Mouse (Mus musculus) thymus, postnatal 25 days (tissue): ENCODE data around the gene Plekhm3.
A peak's percentile ranks its signal among the peaks of the same experiment; 100 is the strongest.

Source experiments
- DNase-seq: peaks from one replicate; pipeline ENCODE4 v3.0.0; 2022

Plekhm3 gene

DNA sequence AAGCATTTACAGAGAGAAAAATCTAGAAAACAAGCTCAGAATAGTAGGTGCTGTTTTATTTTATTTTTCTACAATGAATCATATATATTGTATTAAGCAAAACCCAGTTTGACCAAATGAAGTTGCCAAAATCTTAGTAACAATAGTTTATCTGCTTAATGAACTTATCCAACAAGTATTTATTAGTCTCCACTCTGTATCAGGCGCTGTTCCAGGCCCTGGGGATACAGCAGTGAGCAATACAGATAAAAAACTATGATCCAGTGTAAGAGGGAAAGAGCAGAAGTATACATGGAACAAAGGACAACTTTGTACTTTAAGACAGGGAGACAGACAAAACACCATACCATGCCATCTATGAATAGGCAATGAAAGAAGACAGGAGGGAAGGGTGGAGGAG is 81.5 kb downstream of the Plekhm3 start:
- DNase-seq: no peak

DNA sequence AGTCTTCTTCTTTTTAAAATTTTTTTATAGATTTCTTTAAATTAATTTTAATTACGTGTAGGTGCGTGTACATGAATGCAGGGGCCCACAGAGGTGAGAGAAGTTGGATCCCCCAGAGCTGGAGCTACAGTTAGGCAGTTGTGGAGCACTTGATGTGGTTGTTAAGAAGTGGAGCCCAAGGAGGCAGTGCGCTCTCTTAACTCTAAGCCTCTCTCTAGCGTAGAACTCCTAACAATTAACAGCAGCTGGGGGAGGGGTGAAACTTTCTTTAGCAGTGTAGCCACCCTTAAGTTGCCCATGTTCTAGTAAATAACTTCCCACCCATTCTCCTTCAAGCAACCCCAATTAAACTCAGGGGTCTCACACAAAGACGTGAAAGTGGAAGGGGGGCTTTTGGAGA is 84.7 kb downstream of the Plekhm3 start:
- DNase-seq: peak; percentile 43

DNA sequence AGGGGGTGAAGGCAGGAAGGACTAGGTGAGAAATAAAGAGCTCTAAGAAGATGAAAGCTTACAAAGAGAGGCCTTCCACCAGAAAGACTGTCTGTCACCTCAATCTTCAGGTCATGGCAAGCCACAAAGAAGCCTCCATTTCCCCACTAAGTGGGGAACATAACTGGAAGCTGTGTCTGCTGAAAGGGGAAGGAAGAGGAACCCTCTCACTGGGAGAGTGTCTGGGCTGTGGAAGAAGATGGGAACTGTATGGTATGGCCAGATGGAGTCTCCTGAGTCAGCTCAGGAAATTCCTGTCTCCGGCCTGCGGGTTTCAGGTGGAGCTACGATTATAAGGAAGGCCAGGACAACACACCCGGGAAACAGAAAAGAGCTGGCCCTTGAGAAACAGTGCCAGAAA is 88.9 kb downstream of the Plekhm3 start:
- no peak for DNase-seq

DNA sequence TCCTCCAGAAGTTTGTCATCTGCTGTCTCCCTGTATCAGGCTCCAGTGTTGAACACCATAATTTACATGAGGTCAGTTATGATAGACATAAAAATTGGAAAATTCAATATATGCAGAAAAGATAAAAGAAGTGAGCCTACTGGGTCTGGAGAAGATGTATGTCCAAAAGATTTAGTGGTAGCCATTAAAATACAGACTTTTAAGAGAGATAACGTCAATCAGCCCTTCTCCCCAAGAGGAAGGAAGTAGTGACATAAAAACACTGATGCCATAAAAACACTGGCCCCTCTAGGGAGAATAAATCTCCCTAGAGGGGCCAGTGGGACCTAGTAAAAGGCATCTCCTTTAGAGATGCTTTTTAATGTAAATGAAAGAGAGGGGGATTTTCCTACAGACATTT is 90.5 kb downstream of the Plekhm3 start:
- DNase-seq: no peak

DNA sequence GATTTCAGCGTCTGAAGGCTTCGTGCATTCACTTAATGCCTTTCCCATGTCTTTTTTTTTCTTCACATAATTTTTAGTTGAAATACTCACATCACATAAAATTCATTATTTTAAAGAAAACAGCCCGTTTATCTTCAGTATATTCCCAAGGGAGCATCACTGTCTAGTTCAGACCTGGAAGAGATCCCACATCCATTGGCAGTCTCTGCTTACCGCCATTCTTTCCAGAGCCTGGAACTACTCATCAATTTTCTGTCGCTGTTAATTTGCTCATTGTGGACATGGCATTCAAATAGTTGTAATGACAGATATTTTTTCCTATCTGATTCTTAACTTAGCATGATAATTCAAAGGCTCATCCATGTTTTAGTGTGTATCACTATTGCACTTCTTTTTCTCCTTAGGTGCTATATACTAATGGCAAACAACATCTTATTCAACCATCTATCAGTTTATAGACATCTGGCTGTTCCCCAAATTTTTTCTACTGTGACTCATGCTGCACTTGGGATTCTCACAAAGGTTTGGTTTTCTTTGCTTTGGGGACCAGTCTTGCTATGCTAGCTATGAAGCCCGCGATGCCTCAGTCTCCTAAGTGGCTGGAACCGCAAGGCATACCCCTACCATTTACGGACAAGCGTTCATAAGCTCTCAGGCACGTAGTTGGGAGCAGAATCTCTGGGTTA is 96.2 kb downstream of the Plekhm3 start:
- no peak for DNase-seq

DNA sequence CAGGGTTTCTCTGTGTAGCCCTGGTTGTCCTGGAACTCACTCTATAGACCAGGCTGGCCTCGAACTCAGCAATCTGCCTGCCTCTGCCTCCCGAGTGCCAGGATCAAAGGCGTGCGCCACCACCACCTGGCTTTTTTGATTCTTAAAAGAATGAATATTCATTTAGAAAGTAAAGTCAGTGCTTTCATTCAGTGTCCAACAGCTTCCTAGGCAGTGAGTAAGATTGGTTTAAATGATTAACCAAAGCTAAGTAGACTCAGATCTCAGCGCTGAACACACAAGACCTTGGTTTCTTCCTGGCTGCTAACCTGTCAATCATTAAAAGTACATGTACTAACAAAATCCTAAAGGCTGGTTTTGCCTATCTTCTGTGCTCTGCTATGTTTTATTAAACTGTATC is 96.8 kb downstream of the Plekhm3 start:
- DNase-seq: no peak

DNA sequence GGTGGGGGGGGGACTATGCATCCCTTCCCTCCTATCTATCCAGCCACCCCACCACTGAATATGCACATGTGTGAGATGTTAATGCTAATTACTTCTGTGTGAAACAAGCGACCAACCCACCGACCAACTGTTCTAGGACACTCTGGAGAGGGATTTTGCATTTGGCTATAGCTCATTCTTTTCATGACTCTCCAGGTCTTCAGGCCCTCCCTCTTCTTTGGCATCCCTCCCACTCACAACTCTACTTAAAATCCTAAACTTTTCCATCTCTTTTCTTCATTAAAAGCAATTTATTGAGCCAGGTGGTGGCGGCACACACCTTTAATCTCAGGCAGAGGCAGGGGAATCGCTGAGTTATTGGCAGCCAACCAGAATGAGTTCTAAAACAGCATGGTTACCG is 101.8 kb downstream of the Plekhm3 start:
- DNase-seq: no peak

DNA sequence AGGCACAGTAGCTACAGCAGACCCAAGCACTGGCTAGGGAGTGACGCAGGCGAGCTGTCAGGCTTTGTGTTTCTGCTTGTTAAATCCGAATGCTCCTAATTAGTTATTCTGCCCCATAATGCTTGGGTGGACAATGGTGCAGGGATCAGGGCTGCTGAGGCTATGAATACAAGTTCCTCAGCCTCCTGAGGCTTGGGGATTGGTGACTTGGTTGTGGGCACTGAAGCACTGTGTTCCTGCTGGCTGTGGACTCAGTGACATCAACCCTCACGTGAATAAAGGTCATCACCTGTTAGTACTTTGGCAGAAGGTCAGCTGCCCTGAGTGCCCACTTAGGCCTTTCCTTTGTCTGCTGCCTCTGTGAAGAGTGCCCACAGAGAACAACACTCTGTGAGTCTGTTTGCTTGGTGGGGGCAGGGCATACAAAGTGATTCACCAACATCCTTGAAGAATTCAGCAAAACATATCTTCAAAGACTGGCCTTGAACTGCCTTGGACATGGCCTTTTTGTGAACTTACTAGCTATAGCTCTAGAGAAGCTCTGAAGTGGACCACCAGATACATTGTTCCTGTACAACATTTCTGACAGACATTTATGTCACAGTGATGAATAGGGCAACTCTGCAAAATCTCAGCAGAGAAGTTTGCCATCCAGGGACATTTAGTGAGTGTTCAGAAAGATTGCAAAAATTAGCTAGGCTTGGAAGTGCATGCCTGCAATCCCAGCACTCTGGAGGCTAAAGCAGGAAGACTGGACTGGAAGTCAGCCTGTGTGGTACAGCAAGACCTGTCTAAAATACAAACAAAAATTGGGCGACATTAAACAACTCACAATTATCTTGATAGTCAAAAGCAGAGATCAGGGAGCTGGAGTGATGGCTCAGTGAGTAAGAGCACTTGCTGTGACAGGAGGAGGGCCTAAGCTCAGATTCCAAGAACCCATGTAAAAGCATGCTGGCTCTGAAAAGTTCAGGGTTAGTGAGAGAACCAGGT is 102.6 kb downstream of the Plekhm3 start:
- no peak for DNase-seq

DNA sequence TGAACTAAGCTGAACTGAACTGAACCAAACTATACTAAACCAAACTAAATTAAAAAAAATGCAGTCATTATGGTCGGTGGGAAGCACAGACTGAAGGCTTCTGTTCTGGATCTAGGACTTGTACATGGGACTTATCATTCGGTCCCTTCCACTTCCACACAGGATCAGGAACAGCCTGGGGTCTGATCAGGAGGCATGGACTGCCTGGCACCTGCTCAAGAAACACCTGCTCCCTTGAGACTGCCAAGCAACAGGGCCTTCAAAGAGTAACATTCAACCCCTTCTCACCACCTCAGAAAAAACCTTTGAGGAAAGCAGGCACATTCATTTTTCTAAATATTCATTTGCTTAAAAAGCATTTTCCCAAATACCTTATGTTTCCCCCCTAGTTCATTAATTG is 103.4 kb downstream of the Plekhm3 start:
- no peak for DNase-seq

DNA sequence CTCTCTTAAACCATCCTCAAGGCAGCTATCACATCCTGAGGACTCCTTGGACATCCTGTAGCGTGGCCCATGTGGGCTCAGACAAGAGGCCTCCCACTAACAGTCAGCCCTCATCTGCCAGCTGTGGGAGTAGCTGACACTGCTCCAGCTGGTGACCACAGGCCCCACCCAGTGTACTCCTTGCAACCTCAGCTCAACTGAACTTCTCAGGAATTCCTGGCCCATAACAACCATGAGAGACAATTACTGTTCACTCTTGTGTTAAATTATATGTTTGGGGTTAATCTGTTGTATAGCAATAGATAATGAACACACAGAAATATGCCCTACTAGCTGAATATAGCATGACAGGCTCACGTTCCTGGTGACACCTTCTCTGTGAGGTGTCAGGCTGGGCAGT is 104.4 kb downstream of the Plekhm3 start:
- no peak for DNase-seq

DNA sequence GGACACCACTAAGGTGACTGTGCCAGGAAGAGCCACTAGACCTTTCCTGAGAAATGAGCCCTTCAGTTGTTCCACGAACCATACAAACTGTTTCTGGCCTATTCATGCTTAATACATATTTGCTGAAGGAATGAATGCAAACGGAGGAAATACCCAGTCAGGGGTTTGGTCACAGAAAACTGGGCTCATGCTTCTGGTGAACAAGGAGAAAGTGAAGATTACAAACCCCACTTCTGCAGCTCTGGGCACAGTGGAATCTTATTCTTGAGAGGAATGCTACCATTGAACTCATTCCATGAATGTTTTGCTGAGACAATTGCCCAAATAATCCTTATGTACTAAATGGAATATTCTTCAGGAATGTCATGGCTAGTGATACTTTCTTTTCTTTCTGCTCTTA is 106.3 kb downstream of the Plekhm3 start:
- DNase-seq: no peak

DNA sequence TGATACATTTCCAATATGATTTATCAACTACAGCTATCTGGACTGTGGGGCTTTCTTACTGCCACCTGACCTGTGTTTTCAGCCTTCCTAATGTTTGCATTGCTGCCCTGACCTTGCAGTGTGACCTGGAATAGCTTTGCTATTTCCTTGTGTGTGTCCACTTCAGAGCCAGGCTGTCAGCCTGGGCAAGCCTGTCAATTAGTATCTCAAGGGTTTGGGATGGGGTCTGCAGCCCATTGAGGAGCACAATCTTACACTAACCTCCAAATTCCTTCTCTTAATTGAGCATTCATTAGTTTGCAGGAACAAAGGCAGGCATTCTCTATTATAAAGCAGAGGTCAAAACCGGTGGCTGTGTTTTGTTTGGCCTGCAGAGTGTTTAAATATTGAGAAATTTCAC is 107.6 kb downstream of the Plekhm3 start:
- no peak for DNase-seq

DNA sequence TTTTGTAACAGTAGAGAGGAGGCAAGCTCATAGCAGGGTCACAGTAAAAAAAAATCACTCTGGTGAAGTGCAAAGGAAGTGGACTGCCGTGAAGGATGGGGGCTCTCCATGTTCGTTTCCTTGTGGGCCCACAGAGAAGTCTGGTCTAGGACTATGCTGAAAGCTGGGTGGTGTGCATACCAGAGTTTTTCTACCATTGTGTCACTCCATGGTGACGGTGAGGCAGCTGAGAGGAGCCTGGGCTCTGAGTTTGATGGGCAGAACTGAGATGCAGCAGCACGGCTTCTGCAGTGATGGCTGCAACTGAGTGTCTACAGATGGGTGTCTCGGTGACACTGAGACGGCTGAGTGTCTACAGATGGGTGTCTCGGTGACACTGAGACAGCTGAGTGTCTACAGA is 108.5 kb downstream of the Plekhm3 start:
- DNase-seq: no peak

DNA sequence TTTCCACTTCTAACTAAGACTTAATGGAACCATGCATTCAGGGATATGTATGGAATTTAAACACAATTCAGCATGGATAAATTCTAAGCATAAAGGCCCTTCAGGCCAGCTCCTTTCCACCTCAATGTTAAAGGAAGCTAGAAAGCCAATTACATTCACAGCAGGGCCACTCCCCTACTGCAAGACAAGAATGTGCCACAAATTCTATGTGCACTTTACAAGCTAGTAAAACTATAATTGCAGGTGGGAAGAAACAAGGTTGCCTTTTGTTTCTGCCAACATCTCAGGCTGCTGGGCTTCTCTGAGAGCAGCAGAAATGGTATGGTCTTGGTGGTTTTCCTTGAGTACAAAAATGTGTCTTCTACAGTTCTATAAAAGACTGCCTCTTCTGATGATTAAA is 109.1 kb downstream of the Plekhm3 start:
- no peak for DNase-seq

DNA sequence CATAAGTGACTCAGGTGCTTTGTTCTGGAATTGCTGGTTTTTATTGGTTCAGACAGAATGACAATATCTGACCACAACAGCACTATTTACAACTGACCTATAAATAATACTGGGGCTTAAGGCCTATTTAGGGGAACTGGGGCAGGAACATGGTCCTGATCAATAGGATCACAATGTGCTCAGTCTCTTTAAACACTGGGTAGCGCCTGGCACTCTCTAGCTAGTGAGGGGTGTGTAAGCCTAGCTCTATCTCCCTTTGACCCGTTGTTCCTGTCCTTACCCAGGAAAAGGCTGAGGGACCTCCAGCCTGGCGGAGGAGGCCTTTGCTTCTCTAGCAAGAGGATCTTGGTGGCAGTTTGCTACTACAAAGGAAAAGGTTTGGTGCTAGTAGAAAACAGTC is 111.6 kb downstream of the Plekhm3 start:
- DNase-seq: no peak

DNA sequence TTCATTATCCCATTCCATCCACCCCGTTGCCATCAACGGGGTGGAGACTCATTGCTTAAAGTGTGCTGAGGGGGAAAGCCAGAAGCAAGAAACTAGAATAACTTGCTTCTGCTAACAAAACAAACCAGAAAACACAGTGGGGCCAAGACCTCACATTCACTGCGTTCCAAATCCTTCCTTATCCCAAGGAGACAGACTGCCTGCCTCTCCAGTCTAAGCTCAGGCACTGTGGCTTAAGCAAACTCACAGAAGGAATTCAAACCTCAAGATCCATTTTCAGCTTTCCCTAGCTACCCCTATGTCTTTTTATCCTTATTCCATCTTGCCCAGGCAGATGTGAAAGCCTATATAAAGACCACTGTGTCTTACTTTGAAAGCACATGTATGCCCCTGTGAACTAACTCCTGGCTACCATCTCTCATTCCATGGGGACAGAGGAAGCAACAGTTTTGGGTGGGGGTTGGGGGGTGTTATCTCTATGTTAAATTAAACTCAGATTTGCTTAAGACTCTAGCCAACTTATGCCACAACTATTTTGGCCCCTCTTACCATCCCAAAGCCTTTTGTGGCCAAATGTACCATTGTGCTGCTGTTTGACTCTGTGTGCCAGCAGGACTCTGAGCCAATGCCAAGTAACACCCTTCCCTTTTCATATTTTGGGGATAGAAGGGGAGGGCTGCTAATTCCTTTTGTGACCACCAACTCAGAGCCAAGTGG is 112.6 kb downstream of the Plekhm3 start:
- DNase-seq: no peak

DNA sequence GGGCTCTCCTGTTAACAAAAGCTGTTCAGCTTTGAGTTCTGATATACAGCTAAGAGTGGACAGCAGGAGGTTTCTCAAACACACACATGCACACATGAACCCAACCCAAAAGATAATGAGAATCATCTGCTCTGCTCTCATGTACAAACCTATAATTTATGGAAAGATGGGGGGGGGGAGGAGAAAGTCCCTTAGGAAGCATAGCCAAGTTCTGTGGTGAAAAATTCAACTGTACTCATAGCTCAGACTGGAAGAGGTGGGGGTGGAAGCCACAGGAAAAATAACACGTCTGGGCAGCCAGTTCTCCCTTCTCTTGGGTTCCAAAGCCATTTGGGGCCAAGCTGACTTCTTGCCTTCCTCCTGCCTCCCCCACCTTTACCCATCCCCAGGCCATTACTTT is 115.7 kb downstream of the Plekhm3 start:
- DNase-seq: no peak

DNA sequence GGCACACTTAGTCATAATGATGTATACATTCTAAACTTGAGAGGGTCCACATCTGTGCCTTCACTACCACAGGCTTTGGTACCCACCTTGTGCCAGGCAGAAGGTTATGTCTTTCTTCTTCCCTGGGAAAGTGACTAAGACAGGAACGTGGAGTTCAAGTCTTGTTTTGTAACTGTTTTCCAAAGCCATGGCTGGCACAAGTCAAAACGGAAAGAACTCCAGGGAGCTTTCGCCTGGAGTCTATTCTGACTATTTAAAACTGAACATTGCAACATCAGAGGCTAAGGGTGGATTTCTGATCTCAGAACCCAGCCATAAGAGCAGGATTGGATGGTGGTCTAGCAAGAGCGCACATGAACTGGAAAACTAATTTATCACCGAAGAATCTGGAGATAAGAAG is 120.0 kb downstream of the Plekhm3 start:
- no peak for DNase-seq

DNA sequence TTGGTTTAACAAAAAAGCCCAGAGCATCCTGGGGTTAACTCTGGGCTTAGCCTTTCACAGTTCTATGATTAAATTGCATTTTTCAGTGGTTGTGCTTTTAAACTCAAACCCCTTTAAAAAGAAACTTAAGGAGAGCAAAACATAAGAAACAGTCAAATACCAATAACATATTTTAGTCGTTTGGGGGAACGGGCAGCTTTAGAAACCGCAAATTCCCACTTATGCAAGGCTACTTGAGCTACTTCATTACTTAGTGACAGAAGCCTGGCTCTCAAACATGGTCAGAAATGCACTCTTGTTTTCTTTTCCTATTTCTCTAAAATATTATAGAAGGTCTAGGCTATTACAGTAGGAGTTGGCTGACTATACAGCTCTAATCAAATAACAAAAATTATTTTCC is 120.5 kb downstream of the Plekhm3 start:
- DNase-seq: no peak

DNA sequence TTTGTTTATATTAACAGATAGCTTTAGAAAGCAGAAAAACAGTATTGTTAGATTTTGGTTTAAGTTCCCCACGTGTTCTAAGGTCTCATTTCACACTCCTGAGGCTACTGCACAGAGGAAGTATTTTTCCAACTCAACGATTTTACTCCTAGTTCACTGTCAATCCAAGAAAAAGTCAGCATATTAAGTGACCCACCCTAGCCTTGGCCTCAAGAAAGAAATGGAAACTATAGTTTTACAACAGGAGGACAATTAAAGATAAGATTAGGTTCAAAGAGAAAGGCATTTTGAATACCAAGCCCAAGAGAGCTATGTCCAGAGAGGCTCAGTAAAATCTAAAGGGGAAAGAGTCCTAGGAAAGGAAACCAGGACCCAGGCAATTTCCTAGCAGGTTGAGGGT is 125.1 kb downstream of the Plekhm3 start:
- DNase-seq: no peak

DNA sequence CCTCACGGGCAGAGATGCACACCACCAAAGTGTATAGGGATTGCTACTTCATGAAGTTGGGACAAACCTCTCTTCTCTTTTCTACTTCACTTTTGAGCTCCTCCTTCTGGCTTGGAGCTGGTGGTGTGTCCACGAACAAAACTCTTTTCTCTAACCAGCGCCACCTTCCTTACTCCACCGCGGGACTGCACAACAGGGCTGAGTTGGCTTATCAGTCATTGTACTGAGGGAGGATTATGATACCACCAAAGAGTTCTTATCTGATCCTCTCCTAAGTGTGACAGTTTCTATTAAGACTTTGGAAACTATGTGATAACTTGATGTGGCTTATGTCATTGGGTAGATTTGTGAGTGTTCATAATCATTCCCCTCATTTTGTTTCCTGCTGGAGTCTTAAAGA is 129.2 kb downstream of the Plekhm3 start:
- DNase-seq: no peak

DNA sequence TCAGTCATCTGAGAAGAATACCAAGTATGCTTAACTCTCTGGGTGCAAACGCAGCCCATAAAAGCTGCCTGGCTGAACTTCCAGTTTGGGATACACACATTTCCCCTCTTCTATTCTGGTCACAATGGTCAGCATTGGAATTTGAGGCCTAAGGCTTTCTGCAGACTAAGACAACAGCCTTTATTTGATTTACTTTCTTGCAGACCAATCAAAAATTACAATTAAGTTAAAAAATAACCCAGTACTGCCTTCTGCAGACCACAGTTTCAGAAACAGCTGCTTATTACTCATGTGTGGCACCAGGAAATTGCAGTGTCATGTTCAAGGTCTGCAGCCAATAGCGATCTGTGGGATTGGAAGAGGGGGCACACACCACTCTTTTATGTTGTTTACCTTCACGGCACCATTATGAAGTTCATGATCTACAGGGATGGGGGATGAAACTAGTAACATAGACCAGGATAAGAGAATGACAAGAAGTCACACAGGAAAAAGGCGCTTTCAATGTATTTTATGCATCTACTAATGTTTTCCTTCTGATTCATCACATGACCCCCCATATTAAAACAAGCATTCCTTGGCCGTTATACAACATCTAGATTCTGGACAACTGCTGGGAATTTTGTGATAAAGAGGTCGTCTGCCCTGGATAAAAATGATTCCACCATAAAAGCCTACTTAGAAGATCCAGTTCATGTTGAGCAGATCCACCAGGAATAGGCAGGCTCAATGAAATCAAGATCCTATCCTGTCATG is 130.1 kb downstream of the Plekhm3 start:
- DNase-seq: no peak

DNA sequence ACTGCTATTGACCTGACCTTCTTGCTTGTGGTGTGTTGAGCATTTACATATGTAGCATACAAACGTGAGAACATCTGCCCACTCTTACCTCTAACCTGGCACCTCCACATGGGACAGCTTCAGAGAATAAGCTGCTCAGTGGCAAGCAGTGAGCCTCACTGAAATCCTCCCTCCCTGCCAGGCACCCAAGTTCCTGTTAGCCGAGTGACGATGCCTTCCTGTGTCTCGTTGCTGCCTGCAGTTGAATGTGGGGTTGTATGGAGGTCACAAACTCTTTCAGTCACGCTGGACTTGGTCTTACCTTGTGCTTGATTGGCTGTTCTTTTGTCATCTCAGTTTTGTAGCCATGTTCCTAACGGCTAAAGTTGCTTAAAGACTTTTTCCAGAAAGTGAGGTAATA is 133.1 kb downstream of the Plekhm3 start:
- peak; percentile 27 for DNase-seq
